Mouse (Mus musculus) hindbrain, embryonic 12.5 days (tissue): ENCODE data around the gene Nudt17. TPM values are rescaled to one million over a fixed set of nuclear protein-coding genes. Genes with fewer than 3 reads are reported as not detected.

Source experiments
- ATAC-seq: fragments of 200-750 bp; cut with Nextera tagmentation; 2 replicates; pipeline ENCODE4 v1.8.0; 2017; ENCODE audit warnings: moderate TSS enrichment; ENCODE audit not compliant: low FRiP score
- H3K27ac ChIP-seq: fragments of 300-500 bp; sonication (generic); 2 replicates; pipeline ENCODE4 v1.5.1; 2016; ENCODE audit warnings: mild to moderate bottlenecking
- H3K27me3 ChIP-seq: fragments of 300-500 bp; sonication (generic); 2 replicates; pipeline ENCODE4 v1.6.1; 2016; ENCODE audit warnings: mild to moderate bottlenecking
- H3K36me3 ChIP-seq: fragments of 300-500 bp; sonication (generic); 2 replicates; pipeline ENCODE4 v1.6.1; 2016; ENCODE audit warnings: mild to moderate bottlenecking
- H3K4me1 ChIP-seq: fragments of 300-500 bp; sonication (generic); 2 replicates; pipeline ENCODE4 v1.6.1; 2016
- H3K4me2 ChIP-seq: fragments of 300-500 bp; sonication (generic); replicated peaks from 2 replicates; pipeline ENCODE4 v1.6.1; 2016; ENCODE audit warnings: mild to moderate bottlenecking
- H3K4me3 ChIP-seq: fragments of 300-500 bp; sonication (generic); 2 replicates; pipeline ENCODE4 v1.5.1; 2016; ENCODE audit warnings: mild to moderate bottlenecking
- H3K9ac ChIP-seq: fragments of 300-500 bp; sonication (generic); 2 replicates; pipeline ENCODE4 v1.6.1; 2016; ENCODE audit warnings: mild to moderate bottlenecking, moderate library complexity
- H3K9me3 ChIP-seq: fragments of 300-500 bp; sonication (generic); replicated peaks from 2 replicates; pipeline ENCODE4 v1.6.1; 2016; ENCODE audit warnings: mild to moderate bottlenecking
- WGBS: fragments of 180-500 bp; shearing (Covaris S2); methylation state at CpG from one replicate; pipeline ENCODE4 v1.1.7; 2016; 5-methylcytosine and 5-hydroxymethylcytosine counted together
- polyA plus RNA-seq: library from polyadenylated mRNA; unstranded; fragments of >200 nt; fragmentation: Nextera tagmentation; extraction: Ambion mirVana; gene quantifications from 2 replicates; pipeline ENCODE4 v1.2.1, GENCODE M21; 2016

Gene Nudt17
- polyA plus RNA-seq, 1 experiment from 2014 or later: 13.9 TPM

DNA sequence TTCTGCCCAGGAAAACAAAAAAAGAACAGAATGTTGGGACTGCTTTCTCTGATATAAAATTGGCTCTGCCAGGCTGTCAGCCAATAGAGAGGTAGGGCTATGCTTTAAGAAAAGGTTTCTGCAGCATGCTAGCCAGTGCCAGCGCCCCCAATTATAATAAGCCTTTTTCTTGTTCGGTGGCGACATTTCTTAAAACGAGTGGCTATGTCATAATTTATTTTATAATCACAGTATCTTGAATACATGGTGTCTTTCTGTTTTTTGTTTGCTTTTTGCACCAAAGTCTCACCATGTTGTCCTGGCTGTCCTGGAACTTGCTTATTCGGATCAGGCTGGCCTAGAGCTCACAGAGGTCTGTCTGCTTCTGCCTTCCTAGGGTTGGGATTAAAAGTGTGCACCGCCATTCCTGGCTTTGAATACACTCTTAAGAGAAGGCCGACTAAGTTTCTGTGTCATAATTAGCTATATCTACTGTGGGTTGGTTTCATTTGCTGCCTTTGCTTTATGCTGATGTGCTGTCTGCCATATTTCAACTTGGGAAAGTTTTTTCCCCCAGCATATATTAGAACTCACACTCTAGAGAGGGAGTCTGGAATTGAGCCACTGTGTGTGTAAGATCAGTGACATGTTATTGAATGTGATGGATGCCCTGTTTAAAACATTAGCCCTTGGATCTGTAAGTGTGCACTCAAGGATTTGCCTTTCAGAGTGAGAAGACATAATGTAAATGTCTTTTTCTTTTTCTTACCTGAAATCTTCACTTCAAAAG lies 20.5 kb upstream of the Nudt17 start:
- Histone ChIP-seq H3K27ac (no peak overlapping the region), H3K27me3 (no peaks in the 10 kb centered on the region)
- ATAC-seq: no peak

DNA sequence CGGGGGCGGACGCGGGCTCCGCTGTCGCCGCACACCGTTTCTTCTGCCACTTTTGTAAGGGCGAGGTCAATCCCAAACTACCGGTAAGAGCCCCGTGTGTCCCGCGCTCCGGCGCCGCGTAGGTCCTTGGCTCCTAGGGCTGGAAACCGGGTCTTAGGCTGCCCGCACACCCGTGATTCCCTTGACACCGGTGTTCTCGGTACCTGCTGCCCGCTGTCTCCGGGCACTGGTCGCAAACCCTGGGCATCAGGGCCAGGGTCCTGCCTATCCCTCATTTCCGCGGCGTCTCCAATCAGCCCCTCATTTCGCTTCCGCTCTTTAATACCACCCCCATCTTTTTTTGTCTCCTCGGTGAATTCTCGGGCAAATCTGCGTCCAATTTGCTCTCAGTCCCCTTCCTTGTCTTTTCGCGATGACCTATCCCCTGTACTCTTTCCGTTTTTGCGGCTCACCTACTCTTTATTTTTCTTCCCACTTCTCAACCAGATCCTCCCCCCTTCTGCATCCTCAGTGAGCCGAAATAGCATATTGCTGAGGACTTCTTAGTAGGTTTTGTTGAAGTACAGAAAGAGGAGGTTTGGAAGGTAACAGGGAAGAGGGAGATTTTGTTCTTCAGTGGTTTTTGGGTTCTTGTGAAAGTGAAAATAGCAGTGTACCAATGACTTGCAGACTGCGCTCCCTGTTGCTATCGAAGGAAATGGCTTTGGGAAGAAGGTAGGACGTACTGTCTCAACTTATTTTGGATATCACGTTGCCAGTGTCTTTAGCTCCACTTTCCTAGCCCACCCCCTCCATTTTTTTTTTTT lies 19.7 kb upstream of the Nudt17 start:
- H3K9ac ChIP-seq: peak overlapping the region; percentile 88
- H3K27ac ChIP-seq: peak overlapping the region; percentile 91
- no peaks in the 10 kb centered on the region for H3K27me3 ChIP-seq
- under 1% methylated on average over 41 of the region's 42 CpGs for WGBS
- peak; percentile 69 for ATAC-seq
- no peaks in the 10 kb centered on the region for H3K9me3 ChIP-seq
- peak overlapping the region; percentile 90 for H3K4me3 ChIP-seq
- H3K4me2 ChIP-seq: peak overlapping the region; percentile 58
- H3K4me1 ChIP-seq: peaks cover 22% of the 10 kb centered on the region
- peaks cover 12% of the 10 kb centered on the region for H3K36me3 ChIP-seq

More for the DNA sequence above, 20.5 kb upstream of the Nudt17 start:
- H3K4me1 ChIP-seq: peaks cover 22% of the 10 kb centered on the region
- WGBS: 50% methylated on average over 7 of the region's 7 CpGs
- peak overlapping the region; percentile 88 for H3K9ac ChIP-seq
- no peaks in the 10 kb centered on the region for H3K9me3 ChIP-seq
- peak overlapping the region; percentile 58 for H3K4me2 ChIP-seq
- H3K36me3 ChIP-seq: peaks cover 4% of the 10 kb centered on the region
- H3K4me3 ChIP-seq: peak overlapping the region; percentile 90

DNA sequence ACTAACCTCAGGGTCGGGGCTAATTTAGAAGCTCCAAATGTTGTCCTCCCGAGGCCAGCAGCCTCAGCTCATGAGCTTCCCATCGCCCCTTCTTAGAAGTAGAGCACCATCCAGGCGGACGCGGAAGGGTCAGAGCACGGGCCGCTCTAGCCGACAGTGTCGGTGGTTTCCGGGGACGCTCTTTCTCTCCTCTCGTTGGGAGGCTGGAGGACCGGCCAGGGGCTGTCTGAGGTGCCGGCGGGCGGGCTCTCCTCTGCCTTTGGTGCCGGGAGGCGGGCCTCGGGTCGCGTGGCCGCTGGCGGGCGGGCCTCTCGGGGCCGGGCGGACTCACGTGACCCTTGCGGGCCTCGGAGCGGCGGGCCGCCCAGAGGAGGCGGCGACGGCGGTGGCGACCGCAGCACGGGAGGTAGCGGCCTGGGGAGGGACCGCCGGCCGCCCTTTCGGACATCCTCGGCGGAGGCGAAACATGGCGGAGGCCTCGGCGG lies 19.0 kb upstream of the Nudt17 start, which contains the start of the genes Polr3c and Rnf115:
Gene Polr3c (minus strand): TSS at position 286 of the 485 bp plus-strand sequence.
Gene Rnf115 (plus strand): TSS at position 322 of the 485 bp plus-strand sequence.
- H3K9me3 ChIP-seq: no peaks in the 10 kb centered on the region
- no peaks in the 10 kb centered on the region for H3K27me3 ChIP-seq
- peak; percentile 99 for ATAC-seq
- H3K4me2 ChIP-seq: peak within 1 kb of the TSS; percentile 58
- peaks cover 22% of the 10 kb centered on the region for H3K4me1 ChIP-seq
- H3K27ac ChIP-seq: peak within 1 kb of the TSS; percentile 91
- peak within 1 kb of the TSS; percentile 90 for H3K4me3 ChIP-seq
- under 1% methylated on average over 37 of the region's 52 CpGs for WGBS
- peaks cover 17% of the 10 kb centered on the region for H3K36me3 ChIP-seq
- peak within 1 kb of the TSS; percentile 88 for H3K9ac ChIP-seq

DNA sequence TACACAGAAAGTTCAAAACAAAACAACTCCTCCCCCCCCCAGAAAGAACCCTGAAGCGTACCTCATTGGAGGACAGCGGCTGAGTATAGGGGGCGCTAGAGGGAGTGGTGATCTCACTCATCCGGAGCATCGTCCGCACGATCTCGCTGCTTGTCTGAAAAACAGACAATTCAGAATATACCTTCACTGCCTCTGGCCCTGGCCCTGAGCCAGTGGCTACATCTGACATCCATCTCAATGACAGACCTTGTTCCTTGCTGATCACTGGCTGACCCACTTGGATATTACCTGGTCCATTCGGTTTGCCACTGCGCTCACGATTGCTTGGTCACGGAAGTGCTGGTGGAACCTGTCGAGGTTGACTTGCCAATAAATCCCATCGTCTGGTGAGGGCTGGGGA lies 10.8 kb upstream of the Nudt17 start:
- Histone ChIP-seq H3K4me3 (no peak overlapping the region), H3K36me3 (peaks cover 78% of the 10 kb centered on the region), H3K27me3 (no peaks in the 10 kb centered on the region), H3K4me1 (no peaks in the 10 kb centered on the region; the same call in none of the 2 replicates), H3K9ac (0 out of 2 replicates have a peak overlapping the region, but pooled peaks have one; percentile 27), H3K9me3 (no peaks in the 10 kb centered on the region), H3K4me2 (no peak overlapping the region), H3K27ac (no peak overlapping the region)
- WGBS: 31% methylated on average over 14 of the region's 14 CpGs
- ATAC-seq: no peak

DNA sequence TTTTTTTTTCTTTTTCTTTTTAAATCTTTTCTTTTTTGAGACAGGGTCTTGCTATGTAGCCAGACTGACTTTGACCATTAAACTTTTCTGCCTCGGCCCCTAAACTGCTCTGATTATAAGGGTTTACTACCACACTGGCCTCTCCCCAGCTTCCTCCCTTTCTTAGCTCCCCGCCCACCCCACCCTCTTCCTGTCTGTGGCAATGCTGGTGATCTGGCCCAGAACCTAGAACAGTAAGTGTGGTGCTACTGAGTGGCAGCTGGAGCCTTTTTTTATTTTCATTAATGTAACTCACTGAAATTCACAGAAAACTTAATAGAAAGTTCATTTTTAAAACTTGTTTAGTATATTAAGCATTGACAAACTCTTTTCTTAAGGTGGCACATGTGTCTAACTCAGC lies 7.5 kb upstream of the Nudt17 start:
- ATAC-seq: no peak
- Histone ChIP-seq H3K4me1 (no peaks in the 10 kb centered on the region; the same call in none of the 2 replicates), H3K4me3 (no peak overlapping the region), H3K4me2 (no peak overlapping the region), H3K36me3 (peaks cover 80% of the 10 kb centered on the region), H3K9me3 (no peaks in the 10 kb centered on the region), H3K27ac (no peak overlapping the region), H3K9ac (no peak overlapping the region), H3K27me3 (no peaks in the 10 kb centered on the region)
- WGBS: 83% methylated on average over 2 of the region's 2 CpGs

DNA sequence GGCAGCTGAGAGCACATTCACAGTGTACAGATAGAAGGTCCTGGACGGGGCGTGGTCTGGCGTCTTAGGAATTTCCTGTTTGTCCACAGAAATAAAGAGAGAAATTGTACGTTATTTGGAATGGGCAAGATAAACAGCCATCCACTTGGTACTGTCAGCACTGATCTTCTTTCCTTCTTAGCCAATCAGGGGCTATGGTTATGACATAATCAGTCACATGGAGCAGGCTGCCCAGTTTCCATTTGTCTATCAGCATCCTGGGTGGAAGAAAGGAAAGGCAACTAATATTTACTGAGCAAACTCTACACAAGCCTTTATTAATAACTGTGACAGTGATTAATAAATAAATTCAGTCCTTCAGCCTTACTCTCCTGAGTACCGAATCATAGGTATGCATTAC lies 5.9 kb upstream of the Nudt17 start:
- no peaks in the 10 kb centered on the region for H3K27me3 ChIP-seq
- no peak overlapping the region for H3K4me3 ChIP-seq
- no peaks in the 10 kb centered on the region for H3K9me3 ChIP-seq
- H3K27ac ChIP-seq: no peak overlapping the region
- no peak overlapping the region for H3K9ac ChIP-seq
- 95% methylated on average over 5 of the region's 5 CpGs for WGBS
- peaks cover 82% of the 10 kb centered on the region for H3K36me3 ChIP-seq
- no peaks in the 10 kb centered on the region; the same call in 1 of the 2 replicates for H3K4me1 ChIP-seq
- ATAC-seq: no peak
- H3K4me2 ChIP-seq: no peak overlapping the region

DNA sequence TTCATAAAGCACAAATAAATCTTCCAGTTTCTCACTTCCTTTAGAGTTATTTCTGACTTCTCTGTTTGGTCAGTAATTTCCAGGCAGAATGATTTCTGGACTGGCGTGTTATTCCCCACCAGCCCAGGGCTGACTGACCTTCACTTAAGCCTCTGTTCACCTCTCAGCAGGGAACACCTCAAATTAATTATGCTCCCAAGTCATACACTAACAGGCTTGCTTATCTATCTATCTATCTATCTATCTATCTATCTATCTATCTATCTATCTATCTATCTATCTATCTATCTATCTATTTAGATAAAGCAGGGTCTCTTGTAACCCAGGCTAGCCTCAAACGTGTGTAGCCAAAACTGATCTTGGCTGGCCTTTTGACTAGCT lies 312 bp upstream of the Nudt17 start:
- WGBS: 52% methylated on average over 2 of the region's 2 CpGs
- Histone ChIP-seq H3K27me3 (peaks cover 6% of the 10 kb centered on the region), H3K4me2 (peak overlapping the region; percentile 81), H3K4me3 (peak overlapping the region; percentile 42; the same call in 1 of the 2 replicates), H3K9me3 (no peaks in the 10 kb centered on the region), H3K9ac (no peak overlapping the region), H3K27ac (no peak overlapping the region), H3K4me1 (peaks cover 3% of the 10 kb centered on the region; the same call in 1 of the 2 replicates), H3K36me3 (peaks cover 54% of the 10 kb centered on the region)
- peak; percentile 51 for ATAC-seq

DNA sequence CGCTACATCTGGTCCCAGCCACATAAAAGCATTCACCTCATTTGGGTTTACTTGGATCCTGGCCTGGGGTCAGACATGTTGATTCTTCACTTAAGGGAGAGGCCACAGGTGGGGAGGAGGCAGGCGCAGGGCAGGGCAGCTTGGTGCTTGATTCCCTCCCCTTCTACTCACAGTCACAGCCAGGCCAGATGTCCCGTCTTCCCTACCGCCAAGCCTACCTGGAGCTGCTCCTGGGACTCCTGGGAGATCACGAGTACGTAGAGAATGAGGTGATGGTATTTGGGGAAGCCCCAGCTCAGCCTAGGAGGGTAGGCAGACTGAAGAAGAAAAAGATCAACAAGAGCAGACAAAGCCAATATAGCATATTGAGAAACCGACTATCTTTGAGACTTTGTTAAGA lies 1.4 kb downstream of the Nudt17 start:
- Histone ChIP-seq H3K4me3 (no peak overlapping the region), H3K27ac (no peak overlapping the region), H3K9ac (no peak overlapping the region), H3K36me3 (peaks cover 50% of the 10 kb centered on the region), H3K4me2 (no peak overlapping the region), H3K27me3 (peaks cover 6% of the 10 kb centered on the region), H3K4me1 (peaks cover 3% of the 10 kb centered on the region; the same call in 1 of the 2 replicates), H3K9me3 (no peaks in the 10 kb centered on the region)
- 83% methylated on average over 7 of the region's 7 CpGs for WGBS
- no peak for ATAC-seq

DNA sequence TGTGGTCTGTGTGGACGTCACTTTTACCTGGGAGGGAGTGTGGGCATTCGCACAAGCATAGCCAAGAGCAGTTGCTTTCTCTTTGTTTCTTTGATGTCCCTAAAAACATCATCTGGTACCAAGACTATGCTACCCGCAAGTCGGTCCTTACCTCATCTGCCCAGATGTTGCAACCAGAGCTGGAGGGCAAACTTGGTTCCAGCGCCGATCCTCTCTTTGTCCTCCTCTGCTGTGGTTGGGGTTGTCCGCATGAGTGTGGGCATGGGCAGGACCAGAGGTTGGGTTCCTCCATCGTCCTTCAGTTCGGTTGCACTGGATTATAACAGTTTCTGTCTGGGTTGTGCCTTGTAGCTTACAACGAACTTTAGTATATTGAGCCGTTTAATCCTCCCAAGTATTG lies 2.1 kb downstream of the Nudt17 start:
- 94% methylated on average over 11 of the region's 11 CpGs for WGBS
- H3K4me1 ChIP-seq: peaks cover 3% of the 10 kb centered on the region; the same call in 1 of the 2 replicates
- H3K4me2 ChIP-seq: no peak overlapping the region
- no peak overlapping the region for H3K4me3 ChIP-seq
- no peaks in the 10 kb centered on the region for H3K9me3 ChIP-seq
- peaks cover 50% of the 10 kb centered on the region for H3K36me3 ChIP-seq
- H3K27ac ChIP-seq: no peak overlapping the region
- H3K9ac ChIP-seq: no peak overlapping the region
- no peak for ATAC-seq
- H3K27me3 ChIP-seq: peaks cover 6% of the 10 kb centered on the region

DNA sequence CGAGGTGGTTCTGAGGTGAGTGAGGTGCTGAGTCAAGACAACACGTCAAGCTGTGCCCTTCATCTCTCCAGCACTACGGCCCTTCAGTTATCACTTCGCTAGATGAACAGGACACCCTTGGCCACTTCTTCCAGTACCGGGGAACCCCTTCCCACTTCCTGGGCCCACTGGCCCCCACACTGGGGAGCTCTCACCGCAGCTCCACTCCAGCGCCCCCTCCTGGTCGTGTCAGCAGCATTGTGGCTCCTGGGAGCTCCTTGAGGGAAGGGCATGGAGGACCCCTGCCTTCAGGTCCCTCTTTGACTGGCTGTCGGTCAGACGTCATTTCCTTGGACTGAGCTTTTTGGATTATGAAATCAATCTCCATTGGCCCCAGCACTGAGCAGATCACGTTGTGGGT lies 3.6 kb downstream of the Nudt17 start:
- 69% methylated on average over 11 of the region's 11 CpGs for WGBS
- H3K27ac ChIP-seq: no peak overlapping the region
- H3K4me3 ChIP-seq: no peak overlapping the region
- no peaks in the 10 kb centered on the region for H3K9me3 ChIP-seq
- H3K4me1 ChIP-seq: peaks cover 3% of the 10 kb centered on the region; the same call in 1 of the 2 replicates
- H3K9ac ChIP-seq: no peak overlapping the region
- no peak for ATAC-seq
- H3K27me3 ChIP-seq: peaks cover 6% of the 10 kb centered on the region
- H3K36me3 ChIP-seq: peaks cover 49% of the 10 kb centered on the region
- no peak overlapping the region for H3K4me2 ChIP-seq

DNA sequence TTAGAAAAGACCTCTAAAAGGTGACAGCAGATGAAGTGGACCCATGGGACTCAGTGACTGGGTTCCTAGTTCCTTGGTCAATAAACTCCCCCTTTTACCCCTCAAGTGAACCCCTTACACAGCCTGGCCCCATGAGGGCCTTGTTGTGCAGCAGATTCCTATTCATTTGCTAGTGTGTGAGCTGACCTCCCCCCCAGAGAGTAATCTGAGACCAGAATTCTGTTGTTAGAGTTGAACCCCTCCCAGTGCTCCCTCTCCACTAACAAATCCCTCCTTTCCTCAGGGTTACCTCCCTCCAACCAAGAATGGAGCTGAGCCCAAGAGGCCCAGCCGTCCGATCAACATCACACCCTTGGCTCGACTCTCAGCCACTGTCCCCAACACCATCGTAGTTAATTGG lies 7.4 kb downstream of the Nudt17 start:
- no peak overlapping the region for H3K4me3 ChIP-seq
- WGBS: 82% methylated on average over 4 of the region's 4 CpGs
- H3K27ac ChIP-seq: no peak overlapping the region
- peaks cover 17% of the 10 kb centered on the region for H3K4me1 ChIP-seq
- peaks cover 49% of the 10 kb centered on the region for H3K36me3 ChIP-seq
- H3K9ac ChIP-seq: no peak overlapping the region
- ATAC-seq: no peak
- H3K4me2 ChIP-seq: no peak overlapping the region
- H3K9me3 ChIP-seq: no peaks in the 10 kb centered on the region
- no peaks in the 10 kb centered on the region for H3K27me3 ChIP-seq

DNA sequence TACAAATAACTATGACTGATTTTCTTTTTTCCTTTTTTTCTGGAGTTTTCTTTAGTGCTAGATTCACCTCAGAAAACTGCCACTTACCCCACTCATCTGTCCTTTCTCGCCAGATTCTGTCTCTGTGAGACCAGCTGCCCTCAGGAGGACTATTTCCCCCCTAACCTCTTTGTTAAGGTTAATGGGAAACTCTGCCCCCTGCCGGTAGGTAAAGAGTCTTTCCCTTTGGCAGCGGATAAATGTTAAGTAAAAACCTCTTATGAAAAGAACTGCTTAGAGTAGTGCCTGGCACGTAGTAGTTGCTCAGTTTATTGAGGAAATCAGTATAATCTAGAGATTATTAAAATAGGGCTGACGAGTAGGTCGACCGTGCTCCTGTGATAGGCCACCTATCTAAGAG lies 8.0 kb downstream of the Nudt17 start:
- H3K27me3 ChIP-seq: no peaks in the 10 kb centered on the region
- H3K36me3 ChIP-seq: peaks cover 49% of the 10 kb centered on the region
- no peak overlapping the region for H3K27ac ChIP-seq
- no peak overlapping the region for H3K9ac ChIP-seq
- H3K4me3 ChIP-seq: no peak overlapping the region
- WGBS: 52% methylated on average over 7 of the region's 7 CpGs
- peaks cover 22% of the 10 kb centered on the region for H3K4me1 ChIP-seq
- H3K4me2 ChIP-seq: no peak overlapping the region
- H3K9me3 ChIP-seq: no peaks in the 10 kb centered on the region
- no peak for ATAC-seq
